Mouse (Mus musculus): Measurements from ENCODE around the gene Fn1. TPM values are rescaled to one million over a fixed set of nuclear protein-coding genes. Genes with fewer than 3 reads are reported as not detected.

The Fn1 gene
- total and polyA plus RNA-seq, 2 experiments from 2014 or later = 23.4 to 71.6 TPM

DNA sequence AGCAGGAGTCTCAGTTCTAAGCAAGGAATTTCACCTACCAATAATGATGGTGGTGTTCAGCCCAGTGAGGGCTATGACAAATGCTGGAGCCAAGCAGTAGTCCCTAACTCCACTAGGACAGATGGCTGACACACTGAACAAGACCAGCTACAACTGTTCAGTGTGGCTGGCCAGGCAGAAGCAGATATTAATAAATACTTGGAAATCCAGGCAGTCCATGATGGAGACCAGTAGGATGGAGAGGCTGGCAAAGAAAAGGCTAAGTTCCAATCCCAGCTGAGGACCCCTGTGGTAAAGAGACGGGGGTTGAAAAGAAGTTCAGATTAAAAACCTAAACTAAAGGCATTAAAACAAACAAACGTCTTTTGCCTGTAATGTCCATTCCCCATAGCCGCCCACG is 113.4 kb downstream of the Fn1 start:
- TF ChIP-seq CTCF (IDR thresholded peaks at IDR 0.05; ENCODE audit: low read depth) = no peak
- H3K4me3 ChIP-seq (ENCODE audit: low read depth, low read length) = no peak overlapping the region
- H3K27ac ChIP-seq (ENCODE audit: low read depth, low read length) = no peak overlapping the region
- WGBS = 85% methylated on average over 4 of the region's 4 CpGs
- H3K36me3 ChIP-seq (ENCODE audit: insufficient read depth) = no peaks in the 10 kb centered on the region
- no peaks in the 10 kb centered on the region for H3K27me3 ChIP-seq (ENCODE audit: insufficient read depth, low read length)
- DNase-seq = no peak
- no peaks in the 10 kb centered on the region for H3K9me3 ChIP-seq (ENCODE audit: low read length)
- H3K4me2 ChIP-seq (ENCODE audit: low read depth) = no peak overlapping the region
- H3K9ac ChIP-seq = no peak overlapping the region
- no peak for ATAC-seq
- H3K4me1 ChIP-seq (ENCODE audit: insufficient read depth) = no peaks in the 10 kb centered on the region

Other genes starting within 250 kb of the Fn1 start
- gene Abca12, start 238.3 kb downstream of the Fn1 start, total RNA-seq (2014; rRNA removed) = under 0.01 and 0.14 TPM in 2 replicates
- 0.02 and 0.04 TPM in 2 replicates for gene Abca12, start 238.3 kb downstream of the Fn1 start, polyA plus RNA-seq (2015; fragmentation: Nextera tagmentation; extraction: Ambion mirVana)
- gene Atic, start 96.0 kb downstream of the Fn1 start, total RNA-seq (2014; rRNA removed) = 43.4 and 47.6 TPM in 2 replicates
- gene Atic, start 96.0 kb downstream of the Fn1 start, polyA plus RNA-seq (2015; fragmentation: Nextera tagmentation; extraction: Ambion mirVana) = 28.8 and 36.2 TPM in 2 replicates